Mouse (Mus musculus) small intestine, adult 2 months (tissue): ENCODE measurements around the gene Gm49392.

Source experiments
- CTCF ChIP-seq: fragments of 200-500 bp; IDR thresholded peaks from 2 replicates; pipeline ENCODE4 v1.5.1; 2012; ENCODE audit warnings: low read depth, mild to moderate bottlenecking, control low read depth, inconsistent platforms, low read length, moderate library complexity, mixed read lengths; ENCODE audit not compliant: insufficient replicate concordance, insufficient read length; ENCODE audit errors: extremely low read depth
- POLR2A ChIP-seq: fragments of 200-500 bp; IDR thresholded peaks from 2 replicates; pipeline ENCODE4 v1.6.1; 2012; ENCODE audit warnings: low read depth, mild to moderate bottlenecking, control low read depth, inconsistent platforms, low read length, moderate library complexity

DNA sequence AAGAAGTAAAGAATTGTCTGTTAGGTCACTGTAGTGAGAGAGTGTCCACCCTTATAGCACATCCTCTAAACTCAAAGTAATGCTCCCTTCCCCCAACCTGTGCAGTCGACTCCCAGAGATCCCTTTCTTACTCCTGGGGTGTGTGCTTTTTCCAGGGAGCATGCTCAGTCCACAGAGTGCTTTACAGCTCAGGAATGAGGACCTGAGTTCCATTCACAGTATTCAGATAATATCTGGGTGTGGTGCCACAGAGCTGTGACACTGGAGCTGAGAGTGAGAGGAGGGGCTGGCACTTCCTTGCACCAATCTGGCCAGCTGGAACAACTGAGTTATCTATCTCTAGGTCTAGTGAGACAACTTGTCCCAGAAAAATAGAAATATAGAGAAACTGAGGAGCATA lies 83.0 kb downstream of the Gm49392 start:
- no peak for TF ChIP-seq CTCF
- TF ChIP-seq POLR2A = no peak
